Mouse (Mus musculus) heart, postnatal 25 days (tissue): ENCODE measurements at regions not wholly inside any gene's neighbourhood (a gene's known extent, or its start where the extent isn't known, plus 50 kb on each side); places are given as distances from the start of the nearest gene placed in this dataset.
"Not testable (repeated sequence)": the region's sequence is repeated elsewhere in the genome, so short reads cannot be mapped to it uniquely, and the experiment has no call there.

Experiments used
- DNase-seq: peaks from one replicate; pipeline ENCODE4 v3.0.0; 2022; ENCODE audit warnings: low spot score
- intact Hi-C: fragments of 180-260 bp; cut with DNase I; formaldehyde crosslinking; loops from one replicate; pipeline ENCODE4 v1.15.1; 2025

- intact Hi-C loops, DNase-seq: not testable (repeated sequence)
Measured at GRCm38 (mm10) chr12:82056782-82057611, 112.1 kb upstream of the Sipa1l1 start.

DNA sequence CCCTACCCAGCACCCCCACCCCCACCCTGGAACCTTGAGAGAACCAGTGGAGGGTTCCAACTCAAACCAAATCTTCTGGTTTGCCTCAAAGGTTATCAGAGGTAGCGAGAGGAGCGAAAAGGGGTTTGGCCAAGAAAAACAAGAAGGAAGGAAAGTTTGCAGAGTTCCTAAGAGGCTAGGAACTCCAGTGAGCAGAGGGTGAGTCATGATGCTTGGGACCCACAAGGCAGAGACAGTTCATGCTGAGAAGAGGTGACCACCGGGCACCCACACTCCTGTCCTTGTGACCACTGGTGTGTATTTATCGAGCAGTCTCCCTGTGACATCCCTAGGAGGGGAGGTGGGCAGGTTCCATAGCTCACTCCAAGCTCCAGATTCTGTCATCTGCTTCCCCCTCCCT is 104.1 kb upstream of the Sipa1l1 start:
- no peak for DNase-seq

GRCm38 (mm10) chr12:82066860-82067259 is 102.3 kb upstream of the Sipa1l1 start:
- intact Hi-C loops: no loop called here
- DNase-seq: no peak

More for the DNA sequence above, 104.1 kb upstream of the Sipa1l1 start:
- intact Hi-C loops: no loop called here

- no peak for DNase-seq
- intact Hi-C loops: no loop called here
Measured at GRCm38 (mm10) chr12:82069621-82070020, 99.5 kb upstream of the Sipa1l1 start.

DNA sequence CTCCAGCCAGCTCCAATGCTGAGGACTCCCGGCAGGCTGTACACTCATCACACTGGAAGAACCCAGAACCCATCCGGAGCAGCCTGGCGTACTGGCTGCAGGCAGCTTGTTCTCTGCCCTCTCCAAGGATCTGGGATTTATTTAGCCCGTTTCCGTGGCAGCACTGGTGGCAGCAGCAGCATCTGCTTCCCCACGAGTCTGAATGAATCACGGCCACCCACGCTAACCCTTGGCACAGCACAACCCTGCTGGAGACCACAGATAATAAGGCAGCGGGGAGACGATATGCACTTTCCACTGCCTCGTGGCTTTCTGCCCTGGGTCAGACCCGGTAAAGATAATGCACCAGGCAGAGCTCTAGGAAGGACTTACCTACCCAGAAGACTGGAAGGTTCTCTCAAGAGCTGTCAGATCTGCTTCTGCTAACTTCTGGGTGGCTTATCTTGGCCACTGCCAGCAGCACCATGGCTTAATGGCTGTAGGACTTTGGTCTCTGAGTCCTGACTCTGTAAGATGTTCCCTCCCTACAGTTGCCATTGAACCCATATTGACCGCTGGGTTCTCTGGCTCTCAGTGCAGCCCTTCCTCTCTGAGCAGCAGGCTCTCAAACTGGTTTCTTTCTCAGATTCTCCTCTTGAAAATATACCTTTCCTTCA is 96.2 kb upstream of the Sipa1l1 start:
- peak; percentile 20 for DNase-seq
- intact Hi-C loops: no loop called here

- intact Hi-C loops: no loop called here
- DNase-seq: no peak
Measured at GRCm38 (mm10) chr12:82075479-82076221, 93.5 kb upstream of the Sipa1l1 start.

GRCm38 (mm10) chr12:82076766-82077165 is 92.4 kb upstream of the Sipa1l1 start:
- no peak for DNase-seq
- intact Hi-C loops: no loop called here

DNA sequence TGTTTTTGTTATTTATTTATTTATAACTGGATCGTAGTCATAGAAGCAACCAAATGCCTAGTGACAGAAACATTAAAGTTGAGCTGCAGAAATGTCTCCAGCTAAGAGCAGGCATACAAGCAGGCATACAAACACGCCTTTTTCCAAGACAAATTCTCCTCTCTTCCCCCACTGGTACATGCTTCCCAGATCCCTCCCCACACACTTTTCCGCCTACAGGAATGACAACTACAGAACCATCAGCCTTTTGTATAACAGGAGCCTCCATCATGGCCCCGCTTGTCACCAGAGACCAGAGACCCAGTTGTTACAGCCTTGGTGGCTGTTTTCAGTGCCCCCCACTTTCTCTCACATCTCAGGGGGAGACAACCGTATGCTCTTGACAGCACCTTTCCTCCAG is 91.2 kb upstream of the Sipa1l1 start:
- DNase-seq: no peak
- intact Hi-C loops: no loop called here

GRCm38 (mm10) chr12:82078740-82079139 is 90.4 kb upstream of the Sipa1l1 start:
- intact Hi-C loops: no loop called here
- no peak for DNase-seq

DNA sequence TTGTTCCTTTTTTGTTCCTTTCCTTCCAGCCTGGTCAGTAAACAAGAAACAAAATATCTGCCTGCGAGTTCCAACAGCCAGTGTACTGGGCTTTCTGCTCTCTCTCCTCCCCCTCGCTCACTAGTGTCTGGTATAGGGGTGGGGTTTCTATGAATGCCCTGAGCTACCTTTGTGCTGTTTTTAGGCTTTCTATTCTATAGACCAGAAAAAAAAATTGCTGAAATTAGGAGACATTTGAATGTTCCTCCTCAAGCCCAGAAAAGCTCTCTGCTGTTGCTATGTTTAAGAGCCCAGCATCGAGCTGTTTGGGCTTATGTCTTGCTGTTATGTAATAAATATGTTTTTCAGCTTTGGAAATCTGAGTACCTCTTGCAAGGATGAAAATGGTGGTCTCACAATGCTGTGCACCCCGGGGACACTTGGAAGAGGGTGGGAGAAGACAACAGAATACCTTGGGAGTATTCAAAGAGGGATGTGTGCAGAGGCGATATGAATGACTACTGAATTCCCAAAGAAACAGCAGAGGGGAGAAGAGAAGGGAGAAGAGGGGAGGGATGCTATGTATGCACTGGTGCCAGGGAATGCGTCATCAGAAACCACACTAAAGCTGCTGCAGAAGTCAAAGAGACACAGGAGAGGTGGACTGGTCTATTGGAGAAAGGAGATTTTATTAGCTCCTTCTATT is 88.8 kb upstream of the Sipa1l1 start:
- intact Hi-C loops: no loop called here
- no peak for DNase-seq

GRCm38 (mm10) chr12:82082596-82082995 is 86.5 kb upstream of the Sipa1l1 start:
- DNase-seq, intact Hi-C loops: not testable (repeated sequence)

DNA sequence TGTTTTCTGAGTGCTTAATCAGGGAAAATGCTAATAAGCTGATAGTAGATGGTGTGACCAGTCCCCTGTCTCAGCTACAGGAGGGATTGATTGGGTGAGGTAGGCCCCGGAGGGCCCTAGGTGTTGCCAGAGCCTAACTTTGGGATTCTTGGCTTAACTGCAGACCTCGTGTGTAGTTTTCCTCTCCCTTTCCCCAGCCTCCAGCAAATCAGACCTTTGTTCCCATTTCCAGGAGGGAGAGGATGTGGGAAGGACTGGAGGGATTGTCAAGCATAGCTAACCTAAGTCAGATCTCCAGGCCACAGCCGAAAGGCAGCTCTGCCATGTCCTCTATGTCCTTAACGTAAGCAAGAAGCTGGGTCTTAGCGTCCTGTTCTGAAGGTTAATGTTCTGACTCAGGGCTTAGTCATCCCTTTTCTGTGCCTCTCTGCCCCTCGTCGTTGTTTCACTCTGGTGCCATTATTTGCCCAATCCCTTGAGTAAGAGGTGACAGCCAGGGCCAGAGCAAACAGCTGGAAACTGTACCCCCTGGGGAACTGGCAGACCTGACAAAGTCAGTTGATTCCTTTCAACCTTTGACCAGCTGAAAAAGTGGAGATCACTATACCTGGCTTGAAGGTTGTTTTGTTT is 83.2 kb upstream of the Sipa1l1 start:
- intact Hi-C loops: no loop called here
- no peak for DNase-seq

DNA sequence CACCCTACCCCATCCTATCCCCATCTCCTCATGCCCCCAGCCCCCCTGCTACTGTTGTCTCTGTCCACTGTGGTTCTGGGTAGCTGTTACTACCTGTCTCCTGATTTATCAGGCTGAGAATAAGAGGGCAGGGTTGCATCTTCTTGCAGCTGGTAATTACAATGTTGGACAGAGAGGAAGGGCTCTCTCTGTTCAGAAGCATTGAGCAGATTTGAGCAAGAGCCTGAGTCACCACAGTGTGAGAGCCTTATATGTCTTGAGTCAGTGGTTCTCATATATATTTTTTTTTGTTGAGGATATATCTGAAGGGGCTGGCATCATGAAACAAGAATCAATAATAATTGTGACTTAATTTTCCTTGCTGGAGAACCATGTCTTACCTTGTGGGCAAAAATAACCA is 82.7 kb upstream of the Sipa1l1 start:
- intact Hi-C loops: no loop called here
- DNase-seq: no peak

- DNase-seq: no peak
- intact Hi-C loops: no loop called here
Measured at GRCm38 (mm10) chr12:82089288-82089687, 79.8 kb upstream of the Sipa1l1 start.

DNA sequence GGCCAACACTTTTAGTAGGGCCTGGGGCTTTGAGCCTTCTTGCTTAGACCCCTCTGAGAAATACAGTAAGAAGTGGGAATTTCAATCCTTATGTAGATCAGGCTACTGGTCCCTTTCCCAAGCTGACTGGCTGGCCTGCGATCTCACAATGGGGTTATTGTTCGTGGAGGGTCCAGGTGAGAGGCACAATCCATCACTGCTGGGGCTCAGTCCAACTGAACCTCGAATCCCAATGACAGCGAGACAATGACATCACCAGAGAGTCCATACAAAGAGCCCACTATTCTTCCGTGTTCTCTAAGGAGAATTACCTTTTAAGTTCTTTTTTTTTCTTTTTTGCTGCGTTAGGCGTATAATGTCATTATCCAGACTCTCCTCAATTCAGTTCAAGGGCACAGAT is 75.8 kb upstream of the Sipa1l1 start:
- no peak for DNase-seq
- intact Hi-C loops: no loop called here

- DNase-seq: no peak
- intact Hi-C loops: no loop called here
Measured at GRCm38 (mm10) chr12:82095396-82095795, 73.7 kb upstream of the Sipa1l1 start.

DNA sequence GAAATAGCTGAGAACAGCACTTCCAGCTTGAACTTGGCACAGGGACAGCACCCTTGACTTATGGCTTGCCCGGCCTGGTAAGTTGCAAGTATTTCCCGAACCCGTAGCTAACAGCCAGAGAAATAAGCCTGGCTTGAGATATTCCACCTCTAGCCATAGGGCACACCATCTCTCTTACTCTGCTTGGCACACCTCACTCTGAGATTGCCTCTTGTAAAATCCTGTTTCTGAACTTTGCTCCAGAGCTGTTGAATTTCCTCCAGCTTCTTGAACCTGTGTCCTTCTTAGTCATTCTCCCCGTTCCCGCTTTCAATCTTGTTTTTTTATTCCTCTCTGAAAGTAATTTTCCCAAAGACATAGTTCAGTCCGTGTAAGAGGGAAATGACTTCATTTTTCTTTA is 72.0 kb upstream of the Sipa1l1 start:
- intact Hi-C loops: no loop called here
- DNase-seq: no peak

GRCm38 (mm10) chr12:82097620-82098019 is 71.5 kb upstream of the Sipa1l1 start:
- intact Hi-C loops: no loop called here
- DNase-seq: no peak

DNA sequence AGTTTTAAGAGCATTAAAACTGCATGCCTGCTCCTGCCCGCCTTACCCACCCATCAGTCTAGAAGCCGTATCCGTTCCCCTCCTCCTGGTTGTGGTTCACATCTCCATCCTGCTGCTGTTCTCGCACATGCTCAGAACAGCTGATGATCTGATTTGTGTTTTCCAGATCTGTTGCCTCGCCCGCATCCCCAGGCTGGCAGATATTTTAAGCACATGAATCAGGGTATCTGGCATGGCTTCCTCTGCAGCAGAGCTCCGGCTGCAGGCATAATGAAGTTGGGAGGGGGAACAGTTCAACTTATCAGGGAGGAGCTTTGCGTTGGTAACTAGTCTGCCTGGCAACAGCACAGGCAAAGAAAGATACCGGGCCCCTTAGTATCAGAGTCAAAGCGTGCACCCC is 64.9 kb upstream of the Sipa1l1 start:
- intact Hi-C loops: no loop called here
- no peak for DNase-seq
